Mouse (Mus musculus) E14TG2a.4 (cell line): Measurements from ENCODE around the gene Fmn2.

Source experiments
- CTCF ChIP-seq: conservative IDR thresholded peaks from 2 replicates; pipeline ENCODE4 v1.5.1; 2014; ENCODE audit warnings: low read length
- NANOG ChIP-seq: IDR thresholded peaks from 2 replicates; pipeline ENCODE4 v1.6.1; 2014; ENCODE audit warnings: borderline replicate concordance, low read length, mixed read lengths

GRCm38 (mm10) chr1:174555412-174555811, 53.8 kb downstream of the Fmn2 start:
- TF ChIP-seq CTCF (no peak), NANOG (no peak)
